Comparison of ENCODE assay signal across 9 mouse cellular contexts in genomic region chr7:117630657-117631056, GRCm38 (mm10).
DNase-seq lines count a peak whose midpoint lies in the region; ATAC-seq and TF ChIP-seq lines count a peak whose summit lies in the region.
"Had no signal": no experiment of that assay in that cellular context is flagged by ENCODE, and none has a peak within 500 bp of the region (broad histone marks: within the 10 kb centered on the region; RNA-seq: fewer than 3 reads in every experiment).

No protein-coding gene starts in this region.

- H3K27ac ChIP-seq in kidney, embryonic 14.5 days (ENCODE audit: low read depth, low read length): no peak overlapping the region
- no peak overlapping the region for H3K27ac ChIP-seq in limb, embryonic 10.5 days
- H3K27ac ChIP-seq in stomach, postnatal 0 days (replicated peaks): no peak overlapping the region
- H3K27ac ChIP-seq: limb, embryonic 13.5 days had no signal

- TF ChIP-seq EP300 in stomach, postnatal 0 days (optimal IDR thresholded peaks at IDR 0.05): no peak

- H3K36me3 ChIP-seq in kidney, embryonic 14.5 days (ENCODE audit: control insufficient read depth, insufficient read depth, low read length): no peaks in the 10 kb centered on the region
- no peaks in the 10 kb centered on the region for H3K36me3 ChIP-seq in E14TG2a.4 (ENCODE audit: insufficient read depth, low read length)
- no peaks in the 10 kb centered on the region for H3K36me3 ChIP-seq in limb, embryonic 10.5 days
- H3K36me3 ChIP-seq in stomach, postnatal 0 days (ENCODE audit: control insufficient read depth, insufficient read depth, low read length): no peaks in the 10 kb centered on the region
- H3K36me3 ChIP-seq: limb, embryonic 13.5 days had no signal

- H3K9me3 ChIP-seq in kidney, embryonic 14.5 days (ENCODE audit: control insufficient read depth, low read length): no peaks in the 10 kb centered on the region
- no peaks in the 10 kb centered on the region for H3K9me3 ChIP-seq in E14TG2a.4 (ENCODE audit: low read length)
- no peaks in the 10 kb centered on the region for H3K9me3 ChIP-seq in limb, embryonic 10.5 days (replicated peaks)
- H3K9me3 ChIP-seq in stomach, postnatal 0 days (ENCODE audit: control insufficient read depth, low read length): no peaks in the 10 kb centered on the region
- H3K9me3 ChIP-seq: limb, embryonic 13.5 days had no signal

- H3K27me3 ChIP-seq in kidney, embryonic 14.5 days (ENCODE audit: control insufficient read depth, insufficient read depth, low read length): no peaks in the 10 kb centered on the region
- H3K27me3 ChIP-seq in E14TG2a.4 (ENCODE audit: insufficient read depth, low read length): no peaks in the 10 kb centered on the region
- no peaks in the 10 kb centered on the region for H3K27me3 ChIP-seq in limb, embryonic 10.5 days (ENCODE audit: low read depth, poor library complexity, severe bottlenecking)
- H3K27me3 ChIP-seq in stomach, postnatal 0 days (ENCODE audit: control insufficient read depth, insufficient read depth, low read length): no peaks in the 10 kb centered on the region
- H3K27me3 ChIP-seq: limb, embryonic 13.5 days had no signal

- H3K4me2 ChIP-seq in kidney, embryonic 14.5 days (replicated peaks; ENCODE audit: low read depth, low read length): no peak overlapping the region
- H3K4me2 ChIP-seq in stomach, postnatal 0 days (replicated peaks; ENCODE audit: low read depth): no peak overlapping the region
- H3K4me2 ChIP-seq: limb, embryonic 13.5 days had no signal

- peak; percentile 20; the same call in 1 of the 2 replicates for TF ChIP-seq CTCF in E14TG2a.4 (conservative IDR thresholded peaks at IDR 0.05; ENCODE audit: low read length)
- TF ChIP-seq CTCF in stomach, postnatal 0 days (IDR thresholded peaks at IDR 0.05; ENCODE audit: low read depth): peak; percentile 72

- WGBS in kidney, embryonic 14.5 days: 66% methylated on average over 5 of the region's 5 CpGs
- WGBS in limb, embryonic 10.5 days: 69% methylated on average over 5 of the region's 5 CpGs
- WGBS in stomach, postnatal 0 days: 69% methylated on average over 5 of the region's 5 CpGs

- no peak for ATAC-seq in kidney, embryonic 14.5 days (ENCODE audit: low FRiP score, low TSS enrichment)
- no peak for ATAC-seq in stomach, postnatal 0 days (ENCODE audit: low FRiP score, low TSS enrichment)
- ATAC-seq in cerebellum, adult (ENCODE audit: insufficient number of reproducible peaks, low FRiP score, low TSS enrichment): no peak

- no peak overlapping the region for H3K4me3 ChIP-seq in kidney, embryonic 14.5 days (ENCODE audit: low read length)
- no peak overlapping the region for H3K4me3 ChIP-seq in E14TG2a.4 (replicated peaks; ENCODE audit: low read length)
- no peak overlapping the region for H3K4me3 ChIP-seq in limb, embryonic 10.5 days
- H3K4me3 ChIP-seq in stomach, postnatal 0 days (ENCODE audit: low read depth, low read length): no peak overlapping the region
- H3K4me3 ChIP-seq: limb, embryonic 13.5 days had no signal

- peak; percentile 56 for DNase-seq in kidney, adult 18-20 months
- peak; percentile 39 to 57 for DNase-seq in adrenal gland, postnatal 36 days
- DNase-seq in limb, embryonic 10.5 days (ENCODE audit: low spot score): peak; percentile 40
- DNase-seq in stomach, postnatal 0 days (ENCODE audit: low spot score): peak; percentile 31
- DNase-seq in frontal cortex, postnatal 10 days (ENCODE audit: low spot score in 2 of 2): no peak

- no peaks in the 10 kb centered on the region for H3K4me1 ChIP-seq in kidney, embryonic 14.5 days (ENCODE audit: control insufficient read depth, insufficient read depth, low read length)
- H3K4me1 ChIP-seq in E14TG2a.4 (replicated peaks; ENCODE audit: low read depth, low read length): no peaks in the 10 kb centered on the region
- H3K4me1 ChIP-seq in limb, embryonic 10.5 days: no peaks in the 10 kb centered on the region
- H3K4me1 ChIP-seq in stomach, postnatal 0 days (replicated peaks; ENCODE audit: control insufficient read depth, insufficient read depth): no peaks in the 10 kb centered on the region
- H3K4me1 ChIP-seq: limb, embryonic 13.5 days had no signal

- no peak overlapping the region for H3K9ac ChIP-seq in kidney, embryonic 14.5 days (ENCODE audit: low read depth, low read length)
- H3K9ac ChIP-seq in stomach, postnatal 0 days (ENCODE audit: low read length): no peak overlapping the region
- H3K9ac ChIP-seq: limb, embryonic 13.5 days had no signal

Comparison
In these comparisons a context has a peak if more than half of its experiments do, and no peak if none do; other contexts are left out.
1. DNase-seq: peak in kidney, adult 18-20 months (single experiment), adrenal gland, postnatal 36 days (2 of 2), limb, embryonic 10.5 days (single experiment) and stomach, postnatal 0 days (single experiment); none in frontal cortex, postnatal 10 days (0 of 2).